Mouse (Mus musculus): ENCODE data around the gene Lrrc8d.
"Not testable (repeated sequence)": the region's sequence is repeated elsewhere in the genome, so short reads cannot be mapped to it uniquely, and the experiment has no call there.

Gene Lrrc8d

GRCm38 (mm10) chr5:105865110-105865628, 165.4 kb downstream of the Lrrc8d start:
- DNase-seq: not testable (repeated sequence)

DNA sequence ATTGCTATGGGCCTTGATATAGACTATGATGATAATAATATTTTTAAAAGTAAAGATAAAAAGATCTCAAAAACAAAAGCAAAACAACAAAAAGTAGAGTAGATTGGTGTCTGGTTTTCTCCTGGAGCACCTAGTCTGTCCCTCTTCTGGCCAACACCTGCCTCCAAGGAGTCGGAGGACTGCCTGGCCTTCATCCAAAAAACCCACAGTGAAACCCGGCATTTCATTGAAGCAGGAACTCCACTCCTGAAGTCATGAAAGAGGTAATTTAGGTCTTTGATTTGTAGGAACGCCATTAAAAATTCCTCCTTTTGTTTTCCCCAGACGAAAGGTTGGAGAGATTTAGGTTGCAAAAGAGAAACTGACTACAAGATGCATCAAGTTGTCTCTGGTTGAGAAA, 167.7 kb downstream of the Lrrc8d start:
- DNase-seq: no peak

- peak; percentile 52 for DNase-seq
Measured at GRCm38 (mm10) chr5:105867841-105868447, 168.2 kb downstream of the Lrrc8d start.

GRCm38 (mm10) chr5:105868593-105868992, 168.8 kb downstream of the Lrrc8d start:
- DNase-seq: peak; percentile 86

DNA sequence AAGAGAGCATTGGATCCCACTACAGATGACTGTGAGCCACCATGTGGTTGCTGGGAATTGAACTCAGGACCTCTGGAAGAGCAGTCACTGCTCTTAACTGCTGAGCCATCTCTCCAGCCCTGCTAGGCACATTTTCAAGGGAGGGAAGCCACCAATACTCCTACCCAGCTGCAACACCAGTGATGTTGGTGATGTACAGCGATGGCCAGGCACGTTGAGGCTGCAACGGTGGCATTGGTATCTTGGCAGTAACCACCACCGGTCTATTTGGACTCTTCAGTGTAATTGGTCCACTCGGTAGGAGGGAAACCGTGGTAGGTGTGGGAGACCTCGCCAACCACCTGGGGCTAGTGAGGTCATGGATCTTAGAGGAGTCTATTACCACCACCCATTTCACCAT, 170.0 kb downstream of the Lrrc8d start:
- no peak for DNase-seq

DNA sequence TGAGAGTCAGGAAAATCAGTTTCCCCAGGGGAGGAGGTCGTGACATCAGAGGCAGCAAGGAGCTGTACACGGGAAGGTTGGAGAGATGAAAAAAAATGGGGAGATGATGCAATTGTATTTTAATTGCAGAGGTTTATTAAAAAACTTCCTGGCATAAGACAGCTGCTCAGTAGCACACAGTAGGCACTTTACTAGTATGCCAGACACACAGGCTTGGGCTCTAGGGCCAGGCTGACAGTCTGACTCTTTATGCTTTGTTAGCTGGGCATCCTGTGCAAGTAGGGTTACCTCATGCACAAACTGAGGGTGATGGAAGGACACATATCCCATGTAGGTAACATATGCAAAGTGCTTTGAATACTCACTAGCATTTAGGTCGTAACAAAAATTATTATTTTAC, 171.4 kb downstream of the Lrrc8d start:
- DNase-seq: no peak

DNA sequence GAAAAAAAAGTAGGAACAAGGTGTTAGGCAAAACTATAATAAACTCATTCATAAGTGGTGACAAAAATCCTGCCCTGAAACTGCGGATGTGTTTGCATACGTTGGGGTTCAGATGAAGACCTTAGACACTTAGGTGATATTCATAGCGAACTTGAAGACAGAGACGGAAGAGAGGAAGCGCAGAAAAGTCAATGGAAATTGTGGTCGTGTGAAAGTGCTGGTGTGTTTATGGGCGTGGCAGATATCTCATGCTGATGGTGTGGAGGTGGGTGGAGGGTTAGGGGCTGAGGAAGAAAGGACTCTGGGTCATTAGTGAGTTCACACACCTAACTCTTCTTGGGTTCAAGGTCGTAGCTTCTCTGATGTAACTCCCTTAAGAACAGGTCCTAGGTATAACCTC, 172.4 kb downstream of the Lrrc8d start:
- no peak for DNase-seq

DNA sequence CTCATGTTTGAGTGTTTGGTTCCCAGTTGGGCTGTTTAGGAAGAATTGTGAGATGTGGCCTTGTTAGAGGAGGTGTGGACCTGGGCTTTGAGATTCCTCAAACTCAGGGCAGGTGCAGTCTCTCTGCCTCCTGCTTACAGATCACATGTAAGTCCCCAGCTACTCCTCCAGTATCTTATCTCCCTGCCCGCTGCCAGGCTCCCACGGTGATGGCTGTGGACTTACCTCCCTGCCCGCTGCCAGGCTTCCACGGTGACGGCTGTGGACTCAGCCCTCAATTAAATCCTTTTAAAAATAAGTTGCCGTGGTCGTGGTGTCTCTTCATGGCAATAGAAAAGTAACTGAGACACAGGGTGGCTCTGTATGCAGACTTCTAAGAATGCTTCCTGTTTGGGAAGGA, 173.1 kb downstream of the Lrrc8d start:
- no peak for DNase-seq

DNA sequence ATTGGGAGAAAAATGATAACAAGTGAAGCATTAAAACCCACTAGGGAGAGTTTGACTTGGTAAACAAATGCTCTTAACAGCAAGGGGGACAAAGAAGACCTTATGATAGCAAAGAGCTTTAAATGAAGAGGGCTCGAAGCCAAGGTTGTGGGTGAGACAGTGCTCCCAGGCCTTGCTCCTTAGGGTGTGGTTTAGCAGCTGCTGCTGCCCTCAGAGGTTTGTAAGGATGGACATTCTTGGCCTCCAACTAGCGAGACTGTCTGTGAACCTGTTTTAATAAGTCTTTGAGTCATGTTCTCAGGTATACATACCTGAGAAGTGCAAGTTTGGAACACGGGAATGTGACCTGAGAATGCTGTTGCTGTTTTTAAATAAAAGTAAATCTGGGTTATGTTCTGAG, 174.0 kb downstream of the Lrrc8d start:
- no peak for DNase-seq

- no peak for DNase-seq
Measured at GRCm38 (mm10) chr5:105874476-105874875, 174.7 kb downstream of the Lrrc8d start.

- DNase-seq: peak; percentile 91
Measured at GRCm38 (mm10) chr5:105876068-105876924, 176.5 kb downstream of the Lrrc8d start, which contains the start of gene Zfp326. Zfp326 (plus strand) TSS chr5:105876565.

- DNase-seq: no peak
Measured at GRCm38 (mm10) chr5:105876925-105877774, 177.4 kb downstream of the Lrrc8d start.

All from kidney, adult 18-20 months (tissue).